Mouse (Mus musculus) spleen, postnatal 36 days (tissue): ENCODE measurements around the gene Scyl1.

Source experiments
- DNase-seq, 2 experiments: peaks; one replicate each; pipeline ENCODE4 v3.0.0; 2022; ENCODE audit warnings: low spot score in 2 of 2, mixed read lengths in 1 of 2

The Scyl1 gene

GRCm38 (mm10) chr19:5770925-5771860 is at the start of gene Scyl1:
Gene Scyl1, minus strand, starts transcription at chr19:5771419.
- DNase-seq = peak; percentile 89 to 92

- peak; percentile 42 to 47 for DNase-seq
Measured at GRCm38 (mm10) chr19:5819549-5819948, 48.3 kb upstream of the Scyl1 start.

- DNase-seq = no peak
Measured at GRCm38 (mm10) chr19:5818590-5818977, 47.4 kb upstream of the Scyl1 start.

- peak; percentile 85 to 89 for DNase-seq
Measured at GRCm38 (mm10) chr19:5817703-5818589, 46.7 kb upstream of the Scyl1 start.

- DNase-seq = no peak
Measured at GRCm38 (mm10) chr19:5815928-5816327, 44.7 kb upstream of the Scyl1 start.

GRCm38 (mm10) chr19:5815010-5815409 is 43.8 kb upstream of the Scyl1 start:
- no peak for DNase-seq

GRCm38 (mm10) chr19:5814048-5814447 is 42.8 kb upstream of the Scyl1 start:
- DNase-seq = peak in 1 of 2 experiments; percentile 26

- no peak for DNase-seq
Measured at GRCm38 (mm10) chr19:5813567-5813966, 42.3 kb upstream of the Scyl1 start.

- no peak for DNase-seq
Measured at GRCm38 (mm10) chr19:5811771-5812504, 40.7 kb upstream of the Scyl1 start.

GRCm38 (mm10) chr19:5810840-5811563 is 39.8 kb upstream of the Scyl1 start:
- DNase-seq = no peak

- DNase-seq = peak in 1 of 2 experiments; percentile 40
Measured at GRCm38 (mm10) chr19:5810103-5810839, 39.1 kb upstream of the Scyl1 start.

- DNase-seq = no peak
Measured at GRCm38 (mm10) chr19:5809712-5810089, 38.5 kb upstream of the Scyl1 start.

GRCm38 (mm10) chr19:5808955-5809711 is 37.9 kb upstream of the Scyl1 start:
- DNase-seq = no peak

GRCm38 (mm10) chr19:5807740-5808139 is 36.5 kb upstream of the Scyl1 start:
- no peak for DNase-seq

GRCm38 (mm10) chr19:5806809-5807205 is 35.6 kb upstream of the Scyl1 start:
- DNase-seq = peak in 1 of 2 experiments; percentile 53

GRCm38 (mm10) chr19:5806051-5806808 is 35.0 kb upstream of the Scyl1 start:
- peak in 1 of 2 experiments; percentile 42 for DNase-seq

GRCm38 (mm10) chr19:5804371-5804899 is 33.2 kb upstream of the Scyl1 start:
- DNase-seq = peak; percentile 66 to 75

GRCm38 (mm10) chr19:5803881-5804279 is 32.7 kb upstream of the Scyl1 start:
- DNase-seq = no peak
